In the genomic region with DNA sequence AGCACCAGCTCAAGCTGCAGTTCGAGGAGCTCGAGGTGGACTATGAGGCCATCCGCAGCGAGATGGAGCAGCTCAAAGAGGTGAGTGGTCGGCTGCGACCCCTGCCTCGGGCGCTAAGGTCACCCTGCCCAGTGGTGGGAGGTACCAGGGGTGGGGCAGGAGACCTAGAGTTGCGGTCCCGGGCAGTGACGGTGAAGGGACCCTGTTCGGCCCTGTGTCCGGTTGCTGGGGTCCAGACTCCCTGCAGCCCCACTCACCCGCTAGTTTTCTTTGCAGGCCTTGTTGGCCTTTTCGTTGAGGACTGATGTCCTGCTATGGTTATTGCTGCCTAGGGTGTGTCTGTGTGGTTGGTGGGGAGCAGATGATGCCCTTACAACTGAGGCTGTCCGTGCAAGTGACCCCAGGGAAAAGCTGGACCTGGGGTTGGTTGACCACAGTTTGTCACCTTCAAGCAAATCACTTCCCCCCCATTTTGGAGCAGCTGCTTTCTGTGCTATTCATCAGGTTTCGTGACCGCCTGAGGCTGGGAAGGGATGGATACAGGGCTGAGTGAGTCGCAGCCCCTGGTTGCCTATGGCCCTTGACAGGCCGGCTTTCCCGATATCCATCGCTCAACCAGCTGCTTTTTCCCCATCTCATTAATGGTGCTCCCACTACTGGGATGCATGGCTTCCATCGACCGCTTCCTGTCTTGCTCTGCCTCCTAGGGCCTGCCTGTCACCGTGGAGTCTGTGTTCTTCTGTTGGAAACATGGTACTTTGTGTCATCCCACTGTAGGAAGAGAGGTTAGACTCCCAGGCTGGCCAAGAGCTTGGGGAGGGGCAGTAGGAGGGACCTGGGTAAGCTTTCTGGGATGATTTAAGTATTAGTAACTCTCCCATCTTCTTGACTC, we compare ENCODE assay signal across 8 mouse cellular contexts. TPM values are rescaled to one million over a fixed set of nuclear protein-coding genes. Genes with fewer than 3 reads are reported as not detected.
DNase-seq lines count a peak whose midpoint lies in the region; ATAC-seq and TF ChIP-seq lines count a peak whose summit lies in the region.

No protein-coding gene starts in this region.

- peak overlapping the region; percentile 87 for H3K4me2 ChIP-seq in forebrain, embryonic 15.5 days (replicated peaks)

- H3K9ac ChIP-seq in ES-E14 (ENCODE audit: insufficient read depth, low read depth, low read length, poor library complexity, severe bottlenecking) = peak overlapping the region; percentile 81
- peak overlapping the region; percentile 90 for H3K9ac ChIP-seq in forebrain, embryonic 15.5 days (replicated peaks)
- peak overlapping the region; percentile 87 for H3K9ac ChIP-seq in liver, adult 2 months (ENCODE audit: low read depth, low read length)

- peak; percentile 48 for DNase-seq in cerebellum, adult 9-10 months
- no peak for DNase-seq in cerebellum, adult 11 months
- no peak for DNase-seq in ES-E14 (ENCODE audit: low read depth, low spot score)
- DNase-seq in liver, adult 2 months (ENCODE audit: extremely low read depth, low read depth, low spot score) = no peak
- peak; percentile 24 for DNase-seq in retina, embryonic 14.5 days (ENCODE audit: low spot score)
- DNase-seq in cerebellum, postnatal 14 days = no peak

- no peaks in the 10 kb centered on the region; the same call in 1 of the 2 replicates for H3K36me3 ChIP-seq in ES-E14 (ENCODE audit: control insufficient read depth, insufficient read depth, low read length, poor library complexity, severe bottlenecking)
- H3K36me3 ChIP-seq in forebrain, embryonic 15.5 days = no peaks in the 10 kb centered on the region
- no peaks in the 10 kb centered on the region for H3K36me3 ChIP-seq in liver, adult 2 months (ENCODE audit: control insufficient read depth, insufficient read depth, low read length)

- 8% methylated on average over 25 of the region's 25 CpGs for WGBS in forebrain, embryonic 15.5 days
- 16% methylated on average over 25 of the region's 25 CpGs for WGBS in liver, adult 2 months

- no peaks in the 10 kb centered on the region for H3K9me3 ChIP-seq in ES-E14 (ENCODE audit: control insufficient read depth, insufficient read depth, low read depth, low read length)
- H3K9me3 ChIP-seq in forebrain, embryonic 15.5 days = no peaks in the 10 kb centered on the region

- H3K27me3 ChIP-seq in forebrain, embryonic 15.5 days = no peaks in the 10 kb centered on the region
- no peaks in the 10 kb centered on the region for H3K27me3 ChIP-seq in liver, adult 2 months (ENCODE audit: control insufficient read depth, insufficient read depth, low read length)

- H3K79me2 ChIP-seq in liver, adult 2 months (ENCODE audit: control insufficient read depth, insufficient read depth, low read length) = peaks cover 42% of the 10 kb centered on the region

- in situ Hi-C loops in ES-E14 (cut with MboI; ENCODE audit: low sequenced_read_pairs in 2 of 2, unreplicated experiment in 2 of 2) = no loop called here

- peak overlapping the region; percentile 86 to 98 for H3K4me3 ChIP-seq in ES-E14 (ENCODE audit: insufficient read depth in 1 of 2, low read depth in 1 of 2, low read length in 2 of 2, poor library complexity in 1 of 2, severe bottlenecking in 1 of 2)
- H3K4me3 ChIP-seq in forebrain, embryonic 15.5 days = peak overlapping the region; percentile 90
- H3K4me3 ChIP-seq in liver, adult 2 months (ENCODE audit: insufficient read depth, low read depth, low read length) = peak overlapping the region; percentile 91

- no peak for TF ChIP-seq POLR2A in liver, adult 2 months (IDR thresholded peaks at IDR 0.05; ENCODE audit: extremely low read depth, insufficient read depth, low read length)

- no peak overlapping the region for H3K27ac ChIP-seq in ES-E14 (ENCODE audit: insufficient read depth, low read depth, low read length, poor library complexity, severe bottlenecking)
- peak overlapping the region; percentile 65; the same call in 1 of the 2 replicates for H3K27ac ChIP-seq in forebrain, embryonic 15.5 days (replicated peaks)
- H3K27ac ChIP-seq in liver, adult 2 months (replicated peaks; ENCODE audit: insufficient read depth, low read depth, low read length) = no peak overlapping the region

- ATAC-seq in forebrain, embryonic 15.5 days (replicated peaks) = no peak
- no peak for ATAC-seq in megakaryocyte-erythroid progenitor cell, adult 5-6 weeks (replicated peaks; ENCODE audit: low FRiP score, low TSS enrichment, poor library complexity, severe bottlenecking)

- peaks cover 0 to 4% of the 10 kb centered on the region in 2 experiments; a peak in 2 of 4 replicates for H3K4me1 ChIP-seq in ES-E14 (ENCODE audit: control insufficient read depth in 2 of 2, insufficient read depth in 2 of 2, low read length in 2 of 2, poor library complexity in 1 of 2)
- peaks cover 58% of the 10 kb centered on the region for H3K4me1 ChIP-seq in forebrain, embryonic 15.5 days
- H3K4me1 ChIP-seq in liver, adult 2 months (ENCODE audit: control insufficient read depth, insufficient read depth, low read length) = peaks cover 10% of the 10 kb centered on the region

- no peak for TF ChIP-seq CTCF in liver, adult 2 months (IDR thresholded peaks at IDR 0.05; ENCODE audit: low read depth, low read length)

TF ChIP-seq in ES-E14, 5 proteins besides CTCF, POLR2A, EP300 and RAD21:
- TF ChIP-seq CHD2 (IDR thresholded peaks at IDR 0.05; ENCODE audit: low read depth, low read length) = no peak
- no peak for TF ChIP-seq HCFC1 (IDR thresholded peaks at IDR 0.05; ENCODE audit: borderline replicate concordance, insufficient read depth, low read length)
- TF ChIP-seq MAFK (IDR thresholded peaks at IDR 0.05; ENCODE audit: insufficient read depth, low read depth, low read length) = no peak
- no peak for TF ChIP-seq ZC3H11A (IDR thresholded peaks at IDR 0.05; ENCODE audit: borderline replicate concordance, low read depth, low read length)
- no peak for TF ChIP-seq ZNF384 (IDR thresholded peaks at IDR 0.05; ENCODE audit: low read depth, low read length)

RNA-seq across cellular contexts. Expression of a gene that starts 0.7 kb away (rescaled TPM):
- 18.2 and 25.5 TPM in 2 replicates for total RNA-seq in ES-E14 (2012; rRNA removed)
- polyA plus RNA-seq in forebrain, embryonic 15.5 days (2015; fragmentation: Nextera tagmentation; extraction: Ambion mirVana) = 26.4 and 27.1 TPM in 2 replicates
- 7.4 and 7.6 TPM in 2 replicates for total RNA-seq in liver, adult 2 months (2014; rRNA removed)
- 6.2 and 8.7 TPM in 2 replicates for polyA plus RNA-seq in liver, adult 2 months (2012; rRNA removed)
- 14.8 and 16.1 TPM in 2 replicates for total RNA-seq in megakaryocyte-erythroid progenitor cell, adult 5-6 weeks (2014; fragmentation: Nextera tagmentation)
- 18.3 and 26.2 TPM in 2 replicates for total RNA-seq in megakaryocyte-erythroid progenitor cell, adult 5-6 weeks (2017)

RNA-seq across cellular contexts. Expression of a gene that starts 22.0 kb away (rescaled TPM):
- total RNA-seq in ES-E14 (2012; rRNA removed) = 1.5 and 6.2 TPM in 2 replicates
- 3.4 and 3.9 TPM in 2 replicates for polyA plus RNA-seq in forebrain, embryonic 15.5 days (2015; fragmentation: Nextera tagmentation; extraction: Ambion mirVana)
- total RNA-seq in liver, adult 2 months (2014; rRNA removed) = 0.60 and 0.65 TPM in 2 replicates
- polyA plus RNA-seq in liver, adult 2 months (2012; rRNA removed) = 0.40 and 0.51 TPM in 2 replicates
- 4.5 and 5.0 TPM in 2 replicates for total RNA-seq in megakaryocyte-erythroid progenitor cell, adult 5-6 weeks (2014; fragmentation: Nextera tagmentation)
- total RNA-seq in megakaryocyte-erythroid progenitor cell, adult 5-6 weeks (2017) = 4.6 and 5.2 TPM in 2 replicates

Comparison
In these comparisons a context has a peak if more than half of its experiments do, and no peak if none do; other contexts are left out.
1. DNase-seq: peak in cerebellum, adult 9-10 months (single experiment) and retina, embryonic 14.5 days (single experiment); none in cerebellum, adult 11 months (single experiment), ES-E14 (single experiment), liver, adult 2 months (single experiment) and cerebellum, postnatal 14 days (0 of 2).
2. Peak in every context shown above with its lines, with median percentiles within 50 percentile points of each other: H3K4me3 ChIP-seq and H3K9ac ChIP-seq.